Mouse (Mus musculus) R1 (cell line): Measurements from ENCODE around the gene Slc25a45.

ENCODE experiments used
- DNase-seq: peaks from one replicate; pipeline ENCODE4 v3.0.0-alpha.2; 2018; ENCODE audit warnings: low read depth, low spot score

Slc25a45 gene

DNA sequence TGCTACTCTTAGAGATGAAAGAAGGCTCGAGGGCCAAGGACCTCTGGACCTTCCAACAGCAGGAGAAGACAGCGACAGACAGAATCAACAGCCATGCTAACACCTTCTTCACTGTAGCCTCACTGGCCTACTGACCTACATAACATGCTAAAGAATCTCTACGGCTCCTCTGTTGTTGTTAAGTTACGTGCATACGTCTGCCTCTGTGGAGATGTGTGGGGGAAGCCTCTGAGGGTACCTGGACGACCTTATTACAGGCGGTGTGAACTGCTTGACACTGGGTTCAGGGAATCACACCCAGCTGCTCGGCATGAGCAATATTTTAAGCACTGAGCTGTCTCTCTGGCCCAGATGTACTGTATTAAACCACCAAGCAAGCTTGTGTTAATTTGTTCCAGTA lies 49.9 kb downstream of the Slc25a45 start:
- DNase-seq, result no peak

DNA sequence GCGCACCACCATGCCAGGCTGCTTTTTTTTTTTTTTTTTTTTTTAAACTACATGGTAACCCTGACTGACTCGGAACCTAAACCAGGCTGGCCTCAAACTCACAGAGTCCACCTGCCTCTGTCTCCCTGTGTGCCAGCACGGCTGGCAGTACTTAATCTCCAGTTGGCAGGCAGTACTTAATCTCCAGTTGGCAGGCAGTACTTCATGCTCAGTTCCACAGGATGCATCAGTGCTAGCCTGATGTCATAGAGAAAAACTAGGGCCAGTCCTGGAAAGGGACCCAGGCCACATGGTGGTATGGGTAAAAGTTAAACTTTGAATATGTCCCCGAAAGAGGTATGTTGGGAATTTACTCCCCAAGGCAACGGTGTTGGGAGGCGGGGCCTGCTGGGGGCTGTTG lies 50.5 kb downstream of the Slc25a45 start:
- no peak for DNase-seq

DNA sequence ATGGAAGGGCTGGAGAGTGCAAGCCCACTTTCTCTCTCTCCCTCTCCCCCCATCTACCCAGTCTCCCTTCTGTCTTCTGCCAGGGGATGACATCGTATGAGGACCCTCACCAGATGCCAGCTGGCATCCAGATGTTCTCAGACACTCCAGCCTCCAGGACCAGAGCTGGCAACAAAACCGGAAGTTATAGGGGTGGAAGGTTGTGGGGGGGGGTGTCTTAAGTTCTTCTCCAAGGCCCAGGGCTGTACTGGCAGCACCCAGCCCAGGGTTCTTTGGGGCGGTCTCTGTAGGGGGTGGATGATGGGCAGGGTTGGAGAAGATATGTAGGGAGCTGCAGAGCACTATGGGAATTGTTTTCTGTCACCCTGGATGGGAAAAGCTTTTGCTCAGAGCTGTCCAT lies 50.9 kb downstream of the Slc25a45 start:
- DNase-seq, result no peak

DNA sequence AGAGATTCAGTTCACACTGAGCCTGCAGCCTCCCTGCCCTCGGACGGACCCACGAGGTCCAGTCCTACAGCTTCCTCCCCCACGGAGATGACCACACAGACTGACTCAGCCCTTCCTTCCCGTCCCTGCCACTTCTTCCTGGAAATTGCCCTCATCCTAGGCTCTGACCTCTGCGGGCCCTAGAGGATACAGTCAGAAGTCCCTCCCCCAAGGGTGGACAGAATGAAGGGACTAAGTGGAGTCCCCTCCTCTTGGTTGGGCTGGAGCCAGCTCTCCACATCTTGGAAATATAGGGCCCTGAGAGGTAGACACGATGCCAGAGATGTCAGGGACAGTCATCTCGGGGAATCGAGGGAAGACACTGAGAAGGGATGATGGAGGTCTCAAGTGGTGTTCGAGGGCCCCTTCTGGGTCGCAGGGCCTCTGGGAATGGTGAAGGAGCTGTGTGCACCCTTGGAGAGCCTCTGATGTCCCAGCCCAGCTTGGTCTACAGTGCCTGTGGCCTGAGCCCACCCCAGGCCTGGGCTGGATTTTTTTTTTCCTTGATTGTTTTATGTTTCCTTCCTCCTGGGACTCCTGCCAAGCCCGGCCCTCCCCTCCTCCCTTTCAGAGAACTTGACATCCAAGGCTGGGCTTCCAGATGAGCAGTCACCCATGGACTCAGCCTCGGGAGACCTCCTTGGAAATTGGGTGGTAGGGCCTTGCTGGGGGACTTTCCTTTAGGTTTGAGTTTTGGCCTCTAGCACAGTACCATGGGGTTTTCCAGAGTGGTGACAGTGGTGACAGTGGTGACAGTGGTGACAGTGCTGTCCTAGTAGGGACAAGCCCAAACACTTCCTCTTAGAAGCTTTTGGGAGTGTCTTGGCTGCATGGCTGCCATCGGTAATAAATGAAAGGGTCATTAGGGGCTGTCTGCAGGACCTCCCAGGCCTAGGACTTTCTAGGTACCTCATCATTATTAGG lies 52.3 kb downstream of the Slc25a45 start:
- no peak for DNase-seq

DNA sequence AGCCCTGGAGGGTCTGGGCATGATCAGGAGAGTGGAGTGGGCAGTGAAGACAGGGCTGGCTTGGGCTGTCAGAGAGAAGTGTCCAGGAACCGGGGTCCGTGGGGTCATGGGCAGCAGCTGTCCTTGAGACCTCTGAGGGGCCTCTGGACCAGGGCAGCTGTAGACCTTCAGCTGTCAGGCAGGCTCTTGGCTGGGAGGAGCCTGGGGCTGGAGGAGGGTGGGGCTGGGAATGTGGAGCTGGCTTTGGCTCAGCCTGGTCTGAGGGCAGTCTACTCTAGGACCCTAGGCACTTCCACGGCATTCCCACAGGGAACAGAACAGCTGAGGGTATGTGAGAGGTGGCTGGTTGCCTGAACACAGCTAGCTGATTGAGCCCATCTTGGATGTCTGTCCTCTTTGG lies 57.7 kb downstream of the Slc25a45 start:
- no peak for DNase-seq
